Mouse (Mus musculus) erythroid progenitor cell, adult 5-6 weeks (primary cell): ENCODE results near the gene Gsx2. TPM values are rescaled to one million over a fixed set of nuclear protein-coding genes. Genes with fewer than 3 reads are reported as not detected.

Experiments used
- ATAC-seq: replicated peaks from 2 replicates; pipeline ENCODE4 v1.8.0; 2016; ENCODE audit warnings: moderate number of reproducible peaks, mild to moderate bottlenecking, moderate TSS enrichment, inconsistent platforms; ENCODE audit not compliant: poor library complexity, low FRiP score, severe bottlenecking
- total RNA-seq, 2 experiments: library from RNA; stranded (forward) in 1 of 2; stranded (reverse) in 1 of 2; fragments of 150-400 nt in 1 of 2; fragments of 186-747, 209-891 nt in 1 of 2; gene quantifications; 2 replicates each; pipeline versions ENCODE4 v1.2.3 to v1.2.4; 2015 to 2017; ENCODE audit warnings: low replicate concordance in 2 of 2

The Gsx2 gene
- total RNA-seq (2015; ENCODE audit: low replicate concordance) = not detected in 2 replicates
- not detected in 2 replicates for total RNA-seq (2017; ENCODE audit: low replicate concordance)

- no peak for ATAC-seq
These were observed at the start of gene Gsx2 for GRCm38 (mm10) chr5:75075383-75075941. Gsx2 (plus strand) TSS chr5:75075601.

- ATAC-seq = no peak
These were observed 39.9 kb upstream of the Gsx2 start for GRCm38 (mm10) chr5:75035475-75035874.

DNA sequence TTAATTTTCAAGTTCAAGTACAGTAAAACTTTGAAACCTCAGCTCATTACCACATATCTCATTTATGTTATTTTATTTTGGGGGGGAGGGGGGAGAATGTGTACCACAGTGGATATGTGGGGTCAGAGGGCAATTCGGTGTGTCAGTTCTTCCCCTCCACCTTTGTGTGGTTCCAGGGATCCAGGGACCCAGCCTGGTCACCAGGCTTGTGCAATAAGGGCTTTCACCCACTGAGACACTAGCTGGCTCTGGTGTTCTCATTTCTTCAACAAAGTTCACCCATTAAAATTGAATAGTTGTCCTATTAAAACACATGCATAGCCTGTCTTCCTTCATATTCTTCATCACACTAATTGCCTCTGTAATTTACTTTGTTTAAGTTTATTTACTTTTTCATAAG lies 36.1 kb upstream of the Gsx2 start:
- ATAC-seq = no peak

DNA sequence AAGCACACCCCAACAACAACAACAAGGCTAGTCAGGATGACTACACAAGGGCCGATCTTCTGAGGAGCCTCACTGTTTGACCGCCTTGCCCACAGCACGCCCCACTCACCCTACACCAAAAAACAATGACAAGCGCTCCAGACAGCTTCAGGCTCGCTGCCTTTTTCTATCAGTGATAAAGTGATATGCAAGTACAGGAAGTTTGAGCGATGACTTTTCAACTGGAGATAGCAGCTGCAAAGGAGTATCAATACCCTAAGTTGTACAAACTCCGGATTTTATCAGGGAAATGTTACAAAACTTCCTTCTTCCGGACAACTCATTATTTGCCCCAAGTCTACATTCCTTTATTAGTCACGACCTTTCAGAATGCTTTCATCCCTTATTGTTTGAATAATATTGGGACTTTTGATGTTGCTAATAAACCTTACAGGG lies 32.4 kb upstream of the Gsx2 start:
- no peak for ATAC-seq

DNA sequence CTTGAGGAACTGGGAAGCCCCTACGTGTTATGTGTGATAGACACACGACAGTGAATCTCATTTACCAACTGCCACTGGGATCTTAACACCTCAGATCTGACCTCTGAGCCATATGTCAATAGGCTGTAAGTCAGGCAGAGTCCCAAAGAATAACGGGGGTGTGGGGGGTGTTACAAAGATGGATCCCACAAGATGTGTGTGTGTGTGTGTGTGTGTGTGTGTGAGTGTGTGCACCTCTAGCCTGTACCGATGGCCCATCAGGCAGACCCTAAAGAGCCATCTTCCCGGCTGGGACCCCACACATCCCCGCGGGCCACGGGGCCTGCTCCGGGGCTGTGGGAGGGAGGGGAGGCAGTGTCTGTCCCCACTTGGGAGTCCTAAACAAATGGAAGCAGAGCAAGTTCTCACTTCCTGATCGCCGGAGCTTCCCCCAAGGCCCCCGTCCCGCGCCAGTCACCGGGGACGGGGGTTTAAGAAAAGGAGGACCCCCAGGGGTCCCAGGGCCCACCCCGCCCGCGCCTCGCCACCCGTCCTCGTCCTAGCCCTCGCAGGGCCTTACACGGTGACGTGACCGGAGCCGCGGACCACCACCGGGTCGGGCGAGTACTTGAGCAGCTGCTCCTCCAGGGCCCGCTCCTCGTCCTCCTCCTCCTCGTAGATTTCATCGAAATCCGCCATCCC lies 31.6 kb upstream of the Gsx2 start:
- ATAC-seq = peak; percentile 40

DNA sequence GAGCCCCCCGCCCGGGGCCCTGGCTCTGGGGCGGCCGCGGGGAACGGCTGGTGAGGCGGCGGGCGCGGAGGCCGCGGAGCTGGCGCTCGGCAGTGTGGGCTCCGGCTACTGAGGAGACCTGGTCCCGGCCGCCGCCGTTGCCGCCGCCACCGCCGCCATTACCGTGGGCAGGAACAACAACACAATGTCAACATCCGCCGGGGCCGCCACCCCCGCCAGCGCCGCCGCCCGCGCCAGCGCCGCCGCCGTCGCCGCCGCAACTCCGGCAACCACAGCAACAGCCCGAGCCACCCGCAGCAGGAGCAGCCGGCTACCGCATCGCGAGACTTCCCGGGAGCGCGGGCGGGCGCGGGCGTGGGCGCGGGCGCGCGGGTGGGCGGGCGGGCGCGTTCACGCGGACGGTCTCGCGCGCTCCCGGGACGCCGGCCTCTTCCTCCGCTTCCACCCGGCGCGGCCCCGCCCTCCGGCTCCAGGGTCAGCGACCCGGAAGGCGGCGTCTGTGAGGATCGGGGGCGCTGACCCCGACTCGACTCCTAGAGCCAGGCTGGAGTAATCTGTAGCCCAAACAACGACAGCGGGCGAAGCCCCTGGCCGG lies 31.0 kb upstream of the Gsx2 start, which contains the start of gene Chic2:
Gene Chic2 (minus strand): TSS at position 465 of the 595 bp plus-strand sequence.
- peak; percentile 87 for ATAC-seq

GRCm38 (mm10) chr5:75045371-75045770 lies 30.0 kb upstream of the Gsx2 start:
- no peak for ATAC-seq

DNA sequence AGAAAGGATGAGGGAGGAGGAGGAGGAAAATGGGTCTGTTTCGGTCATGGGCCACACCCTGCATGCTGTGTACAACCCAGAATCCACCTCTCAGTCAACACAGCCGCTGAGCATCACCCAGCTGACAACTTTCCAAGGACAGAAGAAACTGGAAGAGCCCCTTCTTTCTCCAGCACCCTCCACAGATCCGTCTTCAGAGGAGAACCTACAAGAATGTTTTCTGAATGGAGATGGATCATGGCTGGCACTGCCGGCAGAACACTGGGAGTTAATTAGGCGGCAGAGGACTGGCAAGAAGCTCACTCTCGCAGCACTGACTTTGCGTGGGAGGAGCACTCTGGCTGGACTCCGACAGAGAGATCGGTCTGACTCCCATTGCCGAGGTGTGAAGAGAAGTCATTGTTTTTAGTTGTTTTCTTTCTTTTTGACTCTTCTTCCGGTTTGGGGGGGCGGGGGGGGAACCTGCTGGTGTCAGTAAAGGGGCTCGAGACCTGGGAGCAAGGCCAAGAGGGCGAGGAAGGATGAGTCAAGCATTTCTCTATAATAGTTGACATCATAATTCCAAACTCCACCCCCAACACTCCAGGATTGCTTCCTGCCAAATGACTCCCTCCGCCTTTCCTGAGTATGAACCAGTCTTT lies 28.6 kb upstream of the Gsx2 start:
- ATAC-seq = no peak

DNA sequence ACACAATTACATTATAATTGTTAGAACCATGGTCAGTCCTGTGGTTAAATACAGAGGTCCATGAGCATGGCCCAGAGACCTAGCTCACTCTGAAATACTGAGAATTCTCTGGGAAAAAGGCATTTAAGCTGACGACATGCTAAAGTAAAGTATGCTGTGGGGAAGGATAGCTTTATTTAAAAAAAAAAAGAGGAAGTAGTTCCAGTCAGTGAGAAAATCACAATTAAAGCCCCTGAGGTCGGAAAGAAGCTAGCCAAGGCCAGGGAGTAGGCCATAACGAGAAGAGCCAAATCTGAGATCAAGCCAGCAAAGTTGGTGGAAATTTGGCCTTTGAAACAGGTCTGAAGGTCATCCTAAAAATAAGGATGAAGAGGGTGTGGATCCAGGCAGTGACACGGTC lies 24.3 kb upstream of the Gsx2 start:
- no peak for ATAC-seq

DNA sequence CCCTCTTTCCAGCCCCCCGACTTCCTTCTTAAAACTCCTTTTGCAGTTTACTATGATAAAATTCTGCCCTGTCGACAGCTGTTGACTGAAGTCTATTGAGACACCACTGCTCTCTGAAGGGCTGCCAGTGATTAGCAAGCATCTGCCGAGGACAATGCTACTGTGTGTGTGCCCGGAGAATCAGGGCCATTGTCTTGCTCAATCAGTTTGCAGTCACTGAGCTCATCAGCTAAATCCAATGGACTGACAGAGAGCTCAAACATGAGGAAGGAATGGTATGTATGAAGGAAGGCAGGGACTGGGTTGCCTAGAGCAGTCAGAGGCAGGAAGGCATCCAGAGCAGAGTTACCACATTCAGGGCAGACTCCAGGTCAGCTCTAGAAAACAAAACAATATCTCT lies 12.2 kb upstream of the Gsx2 start:
- no peak for ATAC-seq

- no peak for ATAC-seq
These were observed 8.7 kb upstream of the Gsx2 start for GRCm38 (mm10) chr5:75066715-75067114.

GRCm38 (mm10) chr5:75067125-75067756 lies 8.2 kb upstream of the Gsx2 start:
- ATAC-seq = no peak

- ATAC-seq = no peak
These were observed 5.3 kb upstream of the Gsx2 start for GRCm38 (mm10) chr5:75070132-75070531.

DNA sequence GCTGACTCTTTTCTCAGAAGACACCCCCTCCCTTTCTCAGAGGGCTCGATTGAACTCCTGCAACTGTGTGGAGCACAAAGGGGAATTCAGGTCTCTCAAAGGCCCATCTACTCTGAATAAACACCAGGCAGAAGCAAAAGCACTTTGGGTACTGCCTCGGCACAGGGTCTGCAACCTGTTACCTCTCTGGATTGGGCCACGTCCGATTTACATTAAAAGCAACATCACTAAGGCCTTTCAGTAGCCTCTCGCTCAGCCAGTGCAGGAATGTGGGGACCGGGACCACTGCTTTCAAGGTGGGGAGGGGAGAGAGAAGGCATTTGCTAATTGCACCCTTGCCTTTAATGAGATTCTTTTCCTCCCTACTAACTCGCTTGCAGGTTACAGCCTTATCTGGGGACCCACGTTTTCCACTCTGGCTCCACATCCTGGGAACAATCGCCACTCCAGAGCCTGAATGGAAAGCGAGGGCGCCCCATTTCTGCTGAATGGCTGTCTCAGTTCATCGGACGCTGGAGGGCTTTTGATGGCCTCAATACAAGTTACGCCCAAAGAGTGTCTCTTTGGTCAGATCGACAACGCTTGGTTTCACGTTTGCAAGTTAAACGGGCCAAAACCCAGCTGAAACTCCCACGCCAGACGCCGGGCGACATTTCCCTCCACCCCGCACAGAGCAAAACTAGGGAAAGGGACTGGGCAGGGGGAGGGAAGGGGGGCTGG lies 4.6 kb upstream of the Gsx2 start:
- no peak for ATAC-seq

GRCm38 (mm10) chr5:75071951-75072350 lies 3.5 kb upstream of the Gsx2 start:
- no peak for ATAC-seq

DNA sequence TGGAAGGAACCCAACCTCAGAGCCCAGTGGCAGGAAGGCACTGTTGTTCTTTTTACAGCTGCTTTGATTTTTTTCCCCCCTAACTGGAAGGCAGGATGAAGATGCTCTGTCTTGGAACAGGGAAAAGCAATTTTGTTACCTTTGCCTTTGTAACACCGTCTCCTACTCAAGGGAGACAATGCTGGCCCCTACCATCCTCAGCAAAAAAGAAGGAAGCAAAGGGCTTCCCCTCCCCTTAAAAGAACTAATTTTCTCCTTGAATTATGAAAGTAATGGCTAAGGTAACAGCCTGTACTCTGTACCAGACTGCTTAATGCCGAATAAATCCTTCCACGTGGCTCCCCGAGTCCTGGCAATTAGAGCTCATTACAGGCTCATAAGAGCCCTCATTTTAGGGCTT lies 2.9 kb upstream of the Gsx2 start:
- no peak for ATAC-seq

DNA sequence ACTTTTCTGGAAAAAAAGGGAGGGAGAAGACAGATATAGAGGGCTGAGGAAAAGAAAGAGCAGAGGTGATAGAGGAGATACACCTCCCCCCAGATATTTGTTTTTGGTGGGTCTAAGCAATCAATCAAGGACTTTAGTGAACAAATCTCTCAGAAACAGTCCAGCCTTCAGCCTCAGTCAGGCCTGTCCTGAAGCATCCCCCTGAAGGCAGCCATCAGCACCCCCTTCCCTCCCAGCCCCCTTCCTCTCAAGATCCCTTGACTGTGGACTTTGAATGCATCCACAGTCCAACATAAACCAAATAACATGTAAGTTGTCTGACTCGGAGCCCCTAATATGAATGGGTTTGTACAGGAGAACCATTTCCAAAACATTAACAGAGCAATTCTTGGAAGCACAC lies 2.2 kb upstream of the Gsx2 start:
- ATAC-seq = no peak

GRCm38 (mm10) chr5:75073684-75074083 lies 1.7 kb upstream of the Gsx2 start:
- no peak for ATAC-seq

DNA sequence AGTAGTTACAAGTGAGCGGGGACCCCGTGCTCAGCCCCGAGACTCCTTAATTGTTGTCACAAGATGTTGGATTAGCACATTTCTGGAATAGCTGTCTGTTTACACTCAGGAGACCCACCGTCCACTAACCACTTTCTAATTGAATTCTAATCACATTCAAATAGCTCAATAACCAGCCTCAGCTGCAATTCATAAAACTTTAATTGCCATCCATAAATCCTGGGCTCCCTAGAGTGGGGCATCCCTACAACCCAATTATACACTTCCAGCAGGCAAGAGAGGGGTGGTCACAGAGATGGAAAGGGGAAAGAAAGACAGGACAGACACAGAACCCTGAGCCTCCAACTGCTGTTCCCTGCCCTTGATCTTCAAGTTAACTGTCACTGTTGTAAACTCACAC lies 1.3 kb upstream of the Gsx2 start:
- ATAC-seq = no peak
